Mouse (Mus musculus): ENCODE measurements around the gene Kcnj10.
A peak's percentile ranks its signal among the peaks of the same experiment; 100 is the strongest.

Gene Kcnj10

GRCm38 (mm10) chr1:172312768-172313561 is 28.0 kb upstream of the Kcnj10 start:
- peak; percentile 68 for DNase-seq

- DNase-seq: no peak
These were observed 27.2 kb upstream of the Kcnj10 start for GRCm38 (mm10) chr1:172313613-172314411.

GRCm38 (mm10) chr1:172314911-172315310 is 26.1 kb upstream of the Kcnj10 start:
- DNase-seq: no peak

GRCm38 (mm10) chr1:172317431-172317830 is 23.6 kb upstream of the Kcnj10 start:
- no peak for DNase-seq

- no peak for DNase-seq
These were observed 23.1 kb upstream of the Kcnj10 start for GRCm38 (mm10) chr1:172317946-172318345.

- DNase-seq: no peak
These were observed 22.5 kb upstream of the Kcnj10 start for GRCm38 (mm10) chr1:172318424-172319035.

- no peak for DNase-seq
These were observed 21.7 kb upstream of the Kcnj10 start for GRCm38 (mm10) chr1:172319346-172319745.

GRCm38 (mm10) chr1:172319921-172320411 is 21.0 kb upstream of the Kcnj10 start:
- DNase-seq: no peak

GRCm38 (mm10) chr1:172322725-172323124 is 18.3 kb upstream of the Kcnj10 start:
- DNase-seq: no peak

GRCm38 (mm10) chr1:172323298-172323697 is 17.7 kb upstream of the Kcnj10 start:
- no peak for DNase-seq

- DNase-seq: peak; percentile 89
These were observed 17.1 kb upstream of the Kcnj10 start for GRCm38 (mm10) chr1:172323801-172324359.

GRCm38 (mm10) chr1:172324725-172325124 is 16.3 kb upstream of the Kcnj10 start:
- DNase-seq: peak; percentile 87

GRCm38 (mm10) chr1:172325680-172326535 is 15.1 kb upstream of the Kcnj10 start:
- peak; percentile 76 for DNase-seq

- no peak for DNase-seq
These were observed 14.3 kb upstream of the Kcnj10 start for GRCm38 (mm10) chr1:172326684-172327083.

- DNase-seq: no peak
These were observed 13.6 kb upstream of the Kcnj10 start for GRCm38 (mm10) chr1:172327206-172328001.

GRCm38 (mm10) chr1:172328041-172328440 is 13.0 kb upstream of the Kcnj10 start:
- no peak for DNase-seq

- no peak for DNase-seq
These were observed 12.5 kb upstream of the Kcnj10 start for GRCm38 (mm10) chr1:172328461-172328860.

GRCm38 (mm10) chr1:172329131-172329530 is 11.9 kb upstream of the Kcnj10 start, which contains the start of gene Kcnj9:
Gene Kcnj9 (minus strand): TSS chr1:172329318.
- peak; percentile 93 for DNase-seq

- DNase-seq: no peak
These were observed 11.4 kb upstream of the Kcnj10 start for GRCm38 (mm10) chr1:172329616-172330015.

- no peak for DNase-seq
These were observed 9.5 kb upstream of the Kcnj10 start for GRCm38 (mm10) chr1:172331422-172331947.

- DNase-seq: no peak
These were observed 8.1 kb upstream of the Kcnj10 start for GRCm38 (mm10) chr1:172332925-172333324.

Data from right cerebral cortex, adult 18-20 months (tissue).